Mouse (Mus musculus) cerebellum, adult 8-10 months (tissue): ENCODE data around the gene Gab1.

Source experiments
- DNase-seq: peaks from one replicate; pipeline ENCODE4 v3.0.0; 2022

The Gab1 gene

GRCm38 (mm10) chr8:80804066-80804619 lies 76.2 kb downstream of the Gab1 start:
- no peak for DNase-seq

GRCm38 (mm10) chr8:80798778-80799177 lies 81.5 kb downstream of the Gab1 start:
- no peak for DNase-seq

DNA sequence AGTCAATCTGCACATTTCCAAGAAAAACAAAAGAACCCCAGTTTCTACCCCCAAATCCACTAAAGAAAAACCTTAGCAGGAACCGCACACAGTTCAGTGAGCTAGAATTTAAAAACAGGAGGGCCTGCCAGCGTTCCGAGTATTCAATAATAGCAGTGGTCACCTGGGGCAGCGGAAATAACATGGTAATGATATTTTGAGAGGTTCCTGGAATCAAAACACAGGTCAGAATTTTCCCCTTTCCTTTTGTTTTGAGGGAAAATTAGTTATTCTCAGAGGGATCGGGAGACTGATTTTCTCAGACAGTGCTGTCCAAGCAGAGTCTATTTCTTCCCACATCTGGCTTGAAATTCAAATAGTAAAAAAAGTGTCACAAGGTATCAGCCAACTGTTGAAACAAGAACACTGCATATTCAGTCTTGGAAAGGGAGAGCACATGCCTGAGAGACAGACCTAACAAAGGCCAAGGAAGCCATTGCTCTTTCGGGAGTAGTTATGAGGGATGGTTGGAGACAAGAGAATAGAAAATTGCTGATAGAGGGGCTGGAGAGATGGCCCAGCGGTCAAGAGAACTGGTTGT lies 82.0 kb downstream of the Gab1 start:
- no peak for DNase-seq

DNA sequence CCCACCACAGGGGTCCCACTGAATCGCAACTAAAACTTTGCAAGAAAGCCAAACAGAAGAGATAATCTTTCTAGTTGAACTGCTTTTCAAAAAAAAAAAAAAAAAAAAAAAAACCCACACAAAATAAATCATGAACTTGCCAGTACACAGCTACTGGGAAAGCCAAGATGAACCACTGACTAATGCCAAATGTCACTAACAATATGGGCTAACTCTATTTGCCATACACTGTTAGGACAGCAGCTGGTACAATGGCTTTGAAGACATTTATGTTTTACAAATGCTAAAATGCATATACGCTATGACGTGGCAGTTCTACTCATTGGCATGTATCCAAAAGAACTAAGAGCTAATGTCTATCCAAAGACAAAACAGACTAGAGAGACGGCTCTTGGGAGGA lies 84.2 kb downstream of the Gab1 start:
- no peak for DNase-seq

GRCm38 (mm10) chr8:80794585-80795509 lies 85.5 kb downstream of the Gab1 start:
- no peak for DNase-seq

DNA sequence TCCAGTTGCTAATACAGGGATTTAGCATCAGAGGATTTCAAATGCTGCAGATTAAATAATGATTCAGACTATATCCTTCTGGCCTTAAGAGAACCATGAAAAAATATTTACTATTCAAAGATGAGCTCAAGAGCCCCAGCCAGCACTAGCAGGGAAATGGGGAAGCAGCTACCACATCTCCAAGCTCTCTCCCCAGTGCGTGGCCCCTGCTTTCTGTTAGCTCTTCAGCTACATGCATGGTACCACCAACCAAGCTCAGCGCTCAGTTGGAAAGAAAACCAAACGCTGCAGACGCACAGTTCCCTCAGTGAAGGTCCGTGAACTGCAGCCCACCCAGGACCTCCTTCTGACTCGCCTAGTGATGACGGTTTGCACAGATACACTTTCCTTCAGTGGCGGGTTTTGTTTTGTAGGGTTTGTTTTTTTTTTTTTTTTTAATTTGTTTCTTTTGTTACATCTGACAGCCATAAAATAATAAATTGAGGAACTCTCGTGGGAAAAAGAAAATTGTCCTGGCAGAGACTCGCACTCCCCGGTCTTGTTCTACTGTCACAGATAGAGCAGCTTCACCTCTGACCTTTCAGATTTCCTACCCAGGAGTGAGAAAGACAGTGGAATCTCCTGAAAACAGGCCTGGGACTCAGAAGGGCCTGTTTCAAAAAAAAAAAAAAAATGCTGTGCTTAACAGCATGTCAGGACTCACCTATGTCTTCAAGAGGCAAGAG lies 86.4 kb downstream of the Gab1 start:
- no peak for DNase-seq

DNA sequence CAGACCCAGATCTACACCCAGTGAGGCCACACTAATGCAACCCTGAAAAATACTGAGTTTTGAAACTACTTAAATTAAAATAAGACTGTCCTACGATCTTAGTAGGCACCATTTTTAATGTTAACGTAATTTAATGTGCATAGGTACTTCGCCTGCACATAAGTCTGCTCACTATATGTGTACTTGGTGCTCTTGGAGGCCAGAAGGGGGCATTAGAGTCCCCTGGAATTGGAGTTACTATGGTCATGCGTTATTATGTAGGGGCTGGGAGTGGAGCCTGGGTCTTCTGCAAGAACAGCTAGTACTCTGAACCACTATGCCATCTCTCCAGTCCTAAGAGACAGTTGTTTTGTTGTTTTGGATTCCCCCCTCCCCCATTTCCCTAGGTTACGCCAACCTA lies 88.1 kb downstream of the Gab1 start:
- DNase-seq: no peak

DNA sequence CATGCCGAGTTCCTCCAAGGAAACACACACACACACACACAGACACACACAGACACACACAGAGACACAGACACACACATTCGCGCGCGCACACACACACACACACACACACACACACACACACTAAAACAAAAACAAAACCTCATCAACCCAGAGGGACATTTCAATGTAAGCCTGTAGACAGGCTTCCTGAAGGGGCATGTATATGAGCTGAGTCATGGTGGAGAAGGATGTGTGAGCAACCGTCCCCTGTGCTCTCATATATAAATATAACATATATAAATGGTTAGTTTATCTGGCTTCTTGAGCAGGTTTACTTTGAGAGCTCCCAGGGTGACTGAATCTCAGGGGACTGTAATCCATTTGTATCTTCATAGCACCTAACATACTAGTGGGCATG lies 91.0 kb downstream of the Gab1 start:
- DNase-seq: no peak

GRCm38 (mm10) chr8:80784559-80784958 lies 95.8 kb downstream of the Gab1 start:
- no peak for DNase-seq

- no peak for DNase-seq
Measured at GRCm38 (mm10) chr8:80783271-80783670, 97.0 kb downstream of the Gab1 start.

GRCm38 (mm10) chr8:80781338-80781737 lies 99.0 kb downstream of the Gab1 start:
- no peak for DNase-seq

- DNase-seq: no peak
Measured at GRCm38 (mm10) chr8:80780271-80780670, 100.0 kb downstream of the Gab1 start.

DNA sequence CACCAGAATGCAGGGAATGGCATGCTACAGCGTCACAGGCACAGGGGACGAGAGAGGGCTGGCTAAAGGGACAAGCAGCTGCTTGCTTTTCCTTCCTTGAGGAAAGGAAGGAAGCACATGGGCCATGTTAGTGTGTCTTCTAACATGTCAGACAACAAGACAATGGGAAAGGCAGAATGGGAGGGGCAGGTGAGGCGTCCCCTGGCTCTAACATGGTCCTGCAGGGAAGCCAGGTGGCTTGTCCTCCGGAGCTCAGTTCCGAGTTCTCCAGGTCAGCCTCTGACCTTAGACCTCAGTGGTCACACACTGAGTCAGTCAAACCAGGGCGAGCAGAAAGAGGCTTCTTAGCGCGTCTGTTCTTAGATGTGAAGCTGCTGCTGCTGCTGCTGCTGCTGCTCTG lies 103.9 kb downstream of the Gab1 start:
- no peak for DNase-seq

DNA sequence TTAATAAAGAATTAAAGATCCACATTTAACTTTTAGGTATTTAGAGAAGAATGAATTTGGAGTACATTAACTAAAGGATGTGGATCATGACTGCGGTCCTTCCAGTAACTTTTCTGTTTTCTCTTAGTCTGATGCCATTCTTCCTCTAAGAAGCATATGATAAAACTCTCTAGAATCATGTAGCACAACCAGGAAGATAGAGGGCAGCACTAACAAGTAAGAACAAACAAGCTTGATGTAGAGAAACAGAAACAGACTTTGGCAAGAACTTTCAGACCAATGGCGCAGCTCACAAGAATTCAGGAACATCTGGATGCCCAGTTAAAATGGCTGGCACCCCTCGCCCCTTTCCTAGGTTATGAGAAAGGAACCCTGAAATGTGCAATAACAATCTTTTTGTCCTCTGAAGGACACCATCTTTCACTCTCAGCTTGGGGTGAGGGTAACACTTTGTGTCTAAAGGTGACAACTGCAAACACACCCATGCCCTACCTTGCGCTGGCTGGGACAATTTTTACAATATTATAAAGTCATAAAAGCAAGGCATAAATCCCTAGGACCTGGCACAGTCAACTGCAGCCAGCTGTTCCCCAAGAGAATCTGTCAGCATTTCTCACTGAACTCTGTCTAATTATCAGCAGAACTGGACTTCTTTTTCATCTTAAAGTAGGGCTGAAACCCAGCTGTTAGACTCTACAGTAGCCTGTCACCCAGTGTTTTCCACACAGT lies 107.4 kb downstream of the Gab1 start:
- DNase-seq: no peak

DNA sequence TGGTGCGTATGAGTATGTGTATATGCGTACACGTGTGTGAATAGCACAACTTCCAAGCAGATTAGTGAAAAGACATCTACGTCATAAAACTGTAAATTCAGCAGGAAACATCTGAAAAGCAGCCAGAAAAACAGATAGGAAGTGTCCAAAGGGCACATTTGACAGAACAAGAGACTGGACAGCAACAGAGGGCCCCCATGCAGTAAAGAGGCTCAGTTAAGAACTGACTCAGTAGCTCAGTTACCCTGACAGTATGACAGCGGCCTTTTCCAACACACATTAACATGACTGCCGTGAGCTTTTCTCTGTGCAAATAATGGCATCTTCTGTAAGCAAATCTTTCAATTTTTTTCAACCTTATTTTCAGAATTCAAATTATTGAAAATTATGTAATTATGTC lies 111.9 kb downstream of the Gab1 start:
- DNase-seq: no peak

GRCm38 (mm10) chr8:80753017-80753715 lies 127.2 kb downstream of the Gab1 start:
- peak; percentile 74 for DNase-seq

GRCm38 (mm10) chr8:80752429-80752828 lies 127.9 kb downstream of the Gab1 start:
- no peak for DNase-seq

GRCm38 (mm10) chr8:80749091-80749490 lies 131.2 kb downstream of the Gab1 start:
- DNase-seq: no peak

GRCm38 (mm10) chr8:80739932-80740331 lies 140.4 kb downstream of the Gab1 start:
- DNase-seq: no peak

- DNase-seq: peak; percentile 98
Measured at GRCm38 (mm10) chr8:80739155-80739924, 141.0 kb downstream of the Gab1 start, which contains the start of gene Smarca5. Gene Smarca5 (minus strand): TSS chr8:80739497.
